Mouse (Mus musculus) ES-E14 (cell line): ENCODE data around the gene Ttll3. TPM values are rescaled to one million over a fixed set of nuclear protein-coding genes. Genes with fewer than 3 reads are reported as not detected.

Source experiments
- DNase-seq: peaks from one replicate; pipeline ENCODE4 v3.0.0-alpha.2; 2013; ENCODE audit warnings: low read depth, low spot score
- H3K27ac ChIP-seq: 2 replicates; pipeline ENCODE4 v1.5.1; 2012; ENCODE audit warnings: low read depth, mild to moderate bottlenecking, low read length, moderate library complexity, mixed read lengths; ENCODE audit not compliant: poor library complexity, insufficient read depth, severe bottlenecking
- H3K36me3 ChIP-seq: 2 replicates; pipeline ENCODE4 v1.6.1; 2012; ENCODE audit warnings: mild to moderate bottlenecking, low read length, moderate library complexity, mixed read lengths; ENCODE audit not compliant: control insufficient read depth, poor library complexity, insufficient read depth, severe bottlenecking
- H3K4me1 ChIP-seq, 2 experiments: fragments of 150-350 bp in 1 of 2; sonication (generic) in 1 of 2; 2 replicates each; pipeline ENCODE4 v1.6.1; 2012; ENCODE audit warnings: low read length in 2 of 2, mild to moderate bottlenecking in 1 of 2, mixed read lengths in 1 of 2; ENCODE audit not compliant: control insufficient read depth in 2 of 2, insufficient read depth in 2 of 2, poor library complexity in 1 of 2
- H3K4me3 ChIP-seq, 2 experiments: fragments of 150-350 bp in 1 of 2; sonication (generic) in 1 of 2; 2 replicates each; pipeline ENCODE4 v1.5.1; 2012; ENCODE audit warnings: low read length in 2 of 2, low read depth in 1 of 2, mild to moderate bottlenecking in 1 of 2, mixed read lengths in 1 of 2; ENCODE audit not compliant: insufficient read depth in 1 of 2, poor library complexity in 1 of 2, severe bottlenecking in 1 of 2
- H3K9ac ChIP-seq: 2 replicates; pipeline ENCODE4 v1.6.1; 2012; ENCODE audit warnings: low read depth, mild to moderate bottlenecking, low read length, mixed read lengths; ENCODE audit not compliant: poor library complexity, insufficient read depth, severe bottlenecking
- H3K9me3 ChIP-seq: fragments of 150-350 bp; sonication (generic); 2 replicates; pipeline ENCODE4 v1.6.1; 2012; ENCODE audit warnings: low read depth, mild to moderate bottlenecking, low read length; ENCODE audit not compliant: control insufficient read depth, insufficient read depth
- CHD2 ChIP-seq: IDR thresholded peaks from 2 replicates; pipeline ENCODE4 v1.6.1; 2014; ENCODE audit warnings: mild to moderate bottlenecking, low read depth, low read length, inconsistent platforms
- HCFC1 ChIP-seq: IDR thresholded peaks from 2 replicates; pipeline ENCODE4 v1.6.1; 2012; ENCODE audit warnings: low read length, inconsistent platforms, borderline replicate concordance; ENCODE audit not compliant: insufficient read depth
- MAFK ChIP-seq: IDR thresholded peaks from 2 replicates; pipeline ENCODE4 v1.6.1; 2014; ENCODE audit warnings: mild to moderate bottlenecking, low read depth, low read length, inconsistent platforms; ENCODE audit not compliant: insufficient read depth
- ZC3H11A ChIP-seq: IDR thresholded peaks from 2 replicates; pipeline ENCODE4 v1.6.1; 2012; ENCODE audit warnings: low read depth, mild to moderate bottlenecking, inconsistent platforms, low read length, borderline replicate concordance
- ZNF384 ChIP-seq: IDR thresholded peaks from 2 replicates; pipeline ENCODE4 v1.6.1; 2012; ENCODE audit warnings: low read depth, low read length, inconsistent platforms
- in situ Hi-C, 2 experiments: fragments of 600-800 bp; cut with MboI; formaldehyde crosslinking; loops; one replicate each; pipeline ENCODE4 v1.15.1; 2025; ENCODE audit warnings: low sequenced_read_pairs in 2 of 2, inconsistent platforms in 1 of 2; ENCODE audit not compliant: unreplicated experiment in 2 of 2
- total RNA-seq: library from RNA; depleted of rRNA; stranded (reverse); fragments of 300-350 nt; gene quantifications from 2 replicates; pipeline ENCODE4 v1.2.3, GENCODE M21; 2012; rRNA removed

The Ttll3 gene
- 5.3 and 6.9 TPM in 2 replicates for total RNA-seq

DNA sequence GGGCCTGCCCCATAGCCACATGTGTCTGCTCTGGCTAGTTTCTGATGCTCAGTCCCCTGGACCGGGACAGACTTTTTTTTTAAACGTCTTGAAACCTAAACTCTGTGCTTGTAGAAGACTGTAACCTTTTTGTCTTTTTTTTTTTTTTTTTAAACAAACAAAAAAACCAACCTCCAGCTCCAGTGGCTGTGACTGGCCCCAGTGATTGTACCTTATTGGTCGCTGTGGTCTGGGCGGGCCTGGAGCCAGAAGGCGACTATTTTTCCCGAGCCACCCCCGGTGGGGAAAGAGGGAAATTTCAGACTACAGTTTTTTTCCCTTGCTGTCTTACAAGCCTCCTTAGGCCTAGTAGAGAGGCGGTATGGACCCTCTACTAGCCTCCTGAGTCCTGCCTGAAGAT is at the start of gene Ttll3:
Gene Ttll3, plus strand, starts transcription at position 301 of the 400 bp plus-strand sequence.
- Histone ChIP-seq H3K4me3 (no peak within 1 kb of the TSS), H3K9ac (peak within 1 kb of the TSS; percentile 36; the same call in 1 of the 2 replicates), H3K9me3 (no peaks in the 10 kb centered on the region), H3K4me1 (peaks cover 4 to 5% of the 10 kb centered on the region in 2 experiments; a peak in 2 of 4 replicates), H3K27ac (no peak within 1 kb of the TSS), H3K36me3 (peaks cover 45% of the 10 kb centered on the region)
- in situ Hi-C loops = no loop called here
- TF ChIP-seq ZNF384 (peak; percentile 75), CHD2 (no peak)
- DNase-seq = no peak

DNA sequence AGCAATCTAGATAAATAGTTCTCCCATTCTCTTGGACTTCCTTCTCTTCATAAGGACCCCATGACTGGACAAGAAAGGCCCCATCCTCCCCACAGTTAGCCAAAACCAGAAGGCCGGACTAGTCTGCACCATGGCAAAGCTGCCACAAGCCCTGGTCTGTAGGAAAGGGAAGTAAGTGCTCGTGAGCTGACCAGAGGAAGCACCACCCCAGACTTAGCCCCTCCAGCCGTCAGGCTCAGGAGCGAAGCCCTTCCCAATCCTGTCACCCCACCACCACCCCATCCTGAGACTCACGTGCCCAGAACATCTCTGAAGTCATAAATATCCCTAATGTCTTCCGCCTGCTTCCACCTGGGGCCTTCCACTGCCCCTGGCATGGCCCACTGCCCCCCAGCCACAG is 47.5 kb upstream of the Ttll3 start:
- Histone ChIP-seq H3K36me3 (no peaks in the 10 kb centered on the region), H3K27ac (no peak overlapping the region), H3K9me3 (no peaks in the 10 kb centered on the region), H3K9ac (no peak overlapping the region), H3K4me3 (no peak overlapping the region), H3K4me1 (peaks cover 4 to 15% of the 10 kb centered on the region in 2 experiments; a peak in 3 of 4 replicates)
- no peak for DNase-seq
- in situ Hi-C loops = no loop called here
- TF ChIP-seq ZNF384 = no peak
- no peak for TF ChIP-seq HCFC1
- no peak for TF ChIP-seq CHD2
- TF ChIP-seq ZC3H11A = no peak
- TF ChIP-seq MAFK = no peak

DNA sequence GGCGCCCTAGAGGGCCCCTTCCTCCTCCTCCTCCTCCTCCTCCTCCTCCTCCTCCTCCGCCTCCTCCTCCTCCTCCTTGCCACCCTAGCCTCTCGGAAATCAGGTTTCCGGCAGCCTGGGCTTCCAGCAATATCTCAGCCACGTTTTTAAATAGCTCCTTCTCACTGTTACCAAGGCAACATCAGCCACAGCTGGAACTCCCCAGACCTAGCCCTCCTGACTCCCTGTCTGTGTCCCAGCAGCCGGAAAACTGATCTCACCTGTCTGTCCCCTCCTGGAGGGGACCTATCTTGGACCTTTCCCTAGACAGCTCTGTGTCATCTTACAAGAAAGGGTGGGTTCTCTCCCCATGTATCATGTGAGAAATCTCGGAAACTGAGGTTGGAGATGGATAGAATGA is 46.8 kb upstream of the Ttll3 start:
- Histone ChIP-seq H3K9ac (no peak overlapping the region), H3K27ac (no peak overlapping the region), H3K9me3 (no peaks in the 10 kb centered on the region), H3K36me3 (no peaks in the 10 kb centered on the region), H3K4me3 (no peak overlapping the region), H3K4me1 (peaks cover 4 to 15% of the 10 kb centered on the region in 2 experiments; a peak in 3 of 4 replicates)
- DNase-seq = no peak
- in situ Hi-C loops = no loop called here
- TF ChIP-seq ZNF384 (no peak), MAFK (no peak), ZC3H11A (no peak), HCFC1 (no peak), CHD2 (no peak)

DNA sequence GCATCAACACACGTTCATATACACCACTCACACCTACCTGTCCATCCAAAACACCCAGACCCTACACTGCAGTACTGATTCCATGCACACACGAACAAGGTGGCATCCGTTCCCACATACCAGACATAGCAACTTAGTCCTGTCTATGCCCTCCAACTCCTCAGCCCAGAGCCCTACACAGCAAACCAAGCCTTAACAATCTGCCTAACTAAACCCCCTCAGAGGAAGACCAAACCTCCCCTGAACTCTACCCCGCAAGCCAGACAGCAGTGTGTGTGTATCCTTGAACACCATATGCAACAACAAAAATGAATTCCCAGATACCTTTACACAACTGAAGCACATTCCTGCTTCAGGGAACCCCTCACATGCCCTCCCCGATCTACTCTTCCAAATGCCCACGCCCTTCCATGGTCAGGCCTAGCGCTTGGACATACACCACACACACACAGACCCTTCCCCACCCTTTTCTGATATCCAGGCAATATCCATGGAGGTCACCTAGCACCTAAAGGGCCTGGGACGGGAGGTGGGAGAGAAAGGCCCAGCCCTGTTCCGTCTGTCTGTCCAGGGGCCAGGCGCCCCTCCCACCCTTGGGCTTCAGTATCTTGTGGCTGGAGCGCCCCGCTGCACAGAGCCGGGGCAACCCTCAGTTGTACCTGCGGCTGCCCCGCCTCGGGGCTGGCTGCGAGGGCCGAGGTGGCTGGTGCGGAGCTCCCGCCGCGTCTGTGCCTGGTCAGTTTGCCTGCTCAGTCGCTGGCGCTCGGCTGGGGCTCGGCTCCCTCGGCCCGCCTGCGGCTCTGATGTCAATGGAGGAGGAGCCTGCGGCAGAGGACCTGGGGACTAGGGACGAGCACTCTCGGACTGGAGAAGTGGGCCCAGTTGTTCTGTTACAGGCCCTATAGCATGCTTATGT is 45.6 kb upstream of the Ttll3 start, which contains the start of gene Camk1:
Gene Camk1, minus strand, starts transcription at position 808 of the 916 bp plus-strand sequence.
- no peaks in the 10 kb centered on the region for H3K36me3 ChIP-seq
- H3K27ac ChIP-seq = no peak within 1 kb of the TSS
- DNase-seq = peak; percentile 34
- peaks cover 4 to 15% of the 10 kb centered on the region in 2 experiments; a peak in 3 of 4 replicates for H3K4me1 ChIP-seq
- peak within 1 kb of the TSS; percentile 55 to 69 for H3K4me3 ChIP-seq
- peak within 1 kb of the TSS; percentile 61 for H3K9ac ChIP-seq
- H3K9me3 ChIP-seq = no peaks in the 10 kb centered on the region
- in situ Hi-C loops = no loop called here
- TF ChIP-seq HCFC1 (no peak), CHD2 (no peak), ZC3H11A (no peak), MAFK (no peak), ZNF384 (no peak)
